Mouse (Mus musculus) spleen, adult 12 weeks (tissue): ENCODE results near the gene Alb.

Source experiments
- DNase-seq: peaks from one replicate; pipeline ENCODE4 v3.0.0; 2022; ENCODE audit warnings: low spot score

Alb gene

GRCm38 (mm10) chr5:90492440-90492839, 31.7 kb downstream of the Alb start:
- peak; percentile 11 for DNase-seq

DNA sequence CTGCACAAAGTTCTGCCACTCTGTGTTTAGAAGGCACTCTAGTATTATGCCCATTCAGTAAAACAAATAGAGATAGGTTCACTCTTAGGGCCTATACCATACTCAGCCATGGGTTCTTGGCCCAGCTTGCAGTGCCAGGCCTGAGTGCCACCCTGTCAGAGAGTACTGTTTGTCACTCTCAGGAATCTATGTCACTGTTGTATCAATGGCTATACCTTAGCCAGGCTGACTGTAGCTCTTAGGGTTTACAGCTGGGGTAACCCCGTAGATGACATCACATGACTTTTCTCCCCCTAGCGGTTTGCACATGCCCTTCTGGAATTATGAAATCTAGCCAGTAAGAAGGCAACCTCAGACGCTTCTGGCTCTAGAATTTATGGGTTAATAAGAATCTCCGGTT, 33.6 kb downstream of the Alb start:
- no peak for DNase-seq

GRCm38 (mm10) chr5:90499509-90499908, 38.8 kb downstream of the Alb start:
- no peak for DNase-seq

DNA sequence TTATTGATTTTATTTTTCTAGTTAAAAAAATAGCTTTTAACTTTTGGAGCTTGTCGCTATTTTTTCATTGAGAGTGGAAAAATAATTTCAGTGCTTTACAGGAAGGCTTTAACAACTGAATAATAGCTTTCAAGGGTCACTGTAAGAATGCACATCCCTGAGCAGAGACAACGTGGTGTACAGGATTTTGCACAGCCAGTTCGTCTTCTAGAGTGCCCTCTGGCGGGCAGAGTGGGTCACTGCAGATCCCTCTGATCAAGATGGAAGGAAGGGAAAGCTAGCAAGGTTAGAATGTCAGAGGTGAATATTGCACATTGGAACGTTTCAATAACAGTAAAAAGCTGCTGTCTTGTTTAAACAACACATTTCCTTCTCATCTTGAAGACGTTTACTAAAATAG, 40.0 kb downstream of the Alb start:
- DNase-seq, result peak; percentile 28

DNA sequence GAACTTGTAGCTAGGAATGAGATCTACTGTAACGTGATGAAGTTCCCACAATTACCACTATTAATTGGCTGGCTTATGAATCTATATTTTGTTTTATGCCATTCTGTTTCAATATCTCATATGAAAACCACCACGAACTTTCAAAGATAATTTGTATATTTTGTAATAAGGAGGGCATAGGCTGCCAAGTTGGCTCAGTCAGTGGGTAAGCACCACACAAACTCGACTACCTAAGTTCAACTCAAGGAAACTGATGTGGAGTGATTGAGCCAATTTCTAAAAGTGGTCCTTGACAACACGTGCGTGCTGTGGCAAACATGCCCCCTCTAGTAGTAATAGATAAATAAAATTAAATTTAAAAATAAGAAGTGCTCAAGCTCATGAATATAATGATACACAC, 41.1 kb downstream of the Alb start:
- no peak for DNase-seq

DNA sequence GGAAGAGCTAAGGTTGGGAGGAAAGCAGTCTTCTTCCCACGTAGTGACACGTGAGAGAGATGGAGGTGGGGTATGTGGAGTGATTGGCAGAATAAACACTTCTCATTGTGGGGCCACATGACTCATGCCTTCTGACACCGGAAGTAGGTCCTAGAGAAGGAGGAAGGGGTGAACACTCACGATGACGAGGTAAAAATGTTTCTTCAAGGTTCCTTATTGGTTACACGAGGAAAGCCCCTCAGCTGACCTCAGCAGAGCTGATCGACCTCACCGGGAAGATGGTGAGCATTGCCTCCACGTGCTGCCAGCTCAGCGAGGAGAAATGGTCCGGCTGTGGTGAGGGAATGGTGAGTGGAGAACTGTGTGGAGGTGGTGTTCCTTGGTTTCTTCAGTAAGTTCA, 44.0 kb downstream of the Alb start:
- DNase-seq, result no peak

DNA sequence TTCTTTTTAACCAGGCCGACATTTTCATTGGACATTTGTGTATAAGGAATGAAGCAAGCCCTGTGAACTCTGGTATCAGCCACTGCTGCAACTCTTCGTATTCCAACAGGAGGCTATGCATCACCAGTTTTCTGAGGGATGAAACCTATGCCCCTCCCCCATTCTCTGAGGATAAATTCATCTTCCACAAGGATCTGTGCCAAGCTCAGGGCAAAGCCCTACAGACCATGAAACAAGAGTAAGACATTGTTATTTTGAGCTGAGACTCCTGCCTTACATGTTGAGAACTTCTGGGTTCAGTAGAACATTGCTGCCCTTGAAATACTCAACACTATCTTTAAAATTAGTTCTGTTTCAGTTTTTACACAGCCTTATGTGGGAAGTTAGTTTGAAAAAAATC, 45.8 kb downstream of the Alb start:
- DNase-seq, result no peak

GRCm38 (mm10) chr5:90507411-90507949, 46.8 kb downstream of the Alb start:
- DNase-seq, result no peak

GRCm38 (mm10) chr5:90509828-90510592, 49.3 kb downstream of the Alb start:
- no peak for DNase-seq

DNA sequence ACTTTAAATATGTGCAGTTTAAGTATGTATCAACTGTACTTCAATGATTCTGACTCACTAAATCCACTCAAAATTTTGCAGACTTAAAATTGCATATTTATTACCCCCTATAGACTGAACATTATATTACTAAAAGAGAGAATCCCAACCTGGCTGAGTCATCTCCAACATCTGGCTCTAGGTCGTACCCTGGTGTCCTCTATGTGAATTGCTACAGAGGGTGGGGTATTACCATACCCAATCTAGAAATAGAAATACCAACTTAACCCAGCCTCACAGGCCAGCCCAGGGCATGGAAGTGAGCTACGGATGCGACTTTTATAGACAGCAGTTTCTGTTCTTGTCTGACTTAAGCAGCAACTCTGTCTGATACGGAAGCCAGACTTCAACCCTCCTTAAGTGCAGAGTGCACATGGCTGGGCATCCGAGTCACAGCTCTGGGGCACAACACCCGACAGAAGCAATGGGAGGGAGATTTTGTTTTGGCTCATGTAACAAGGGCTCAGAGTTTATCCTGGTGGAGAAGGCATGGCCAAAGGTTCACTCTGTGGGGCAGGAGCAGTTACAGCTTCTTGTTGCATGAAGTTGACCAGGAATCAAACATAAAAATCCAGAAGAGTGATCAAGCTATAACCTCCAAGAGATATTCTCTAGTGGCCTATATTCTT, 51.7 kb downstream of the Alb start:
- no peak for DNase-seq

- DNase-seq, result no peak
Measured at GRCm38 (mm10) chr5:90515561-90515960, 54.9 kb downstream of the Alb start.

- no peak for DNase-seq
Measured at GRCm38 (mm10) chr5:90518356-90519100, 57.8 kb downstream of the Alb start, which contains the start of gene Afm. Gene Afm, plus strand, starts transcription at chr5:90518932.
